Mouse (Mus musculus) ovary, postnatal 36 days (tissue): Measurements from ENCODE around the gene Acp2.
A peak's percentile ranks its signal among the peaks of the same experiment; 100 is the strongest.
"Not testable (repeated sequence)": the region's sequence is repeated elsewhere in the genome, so short reads cannot be mapped to it uniquely, and the experiment has no call there.

Source experiments
- DNase-seq: peaks from one replicate; pipeline ENCODE4 v3.0.0; 2022; ENCODE audit warnings: low spot score, mixed read lengths

The Acp2 gene

DNA sequence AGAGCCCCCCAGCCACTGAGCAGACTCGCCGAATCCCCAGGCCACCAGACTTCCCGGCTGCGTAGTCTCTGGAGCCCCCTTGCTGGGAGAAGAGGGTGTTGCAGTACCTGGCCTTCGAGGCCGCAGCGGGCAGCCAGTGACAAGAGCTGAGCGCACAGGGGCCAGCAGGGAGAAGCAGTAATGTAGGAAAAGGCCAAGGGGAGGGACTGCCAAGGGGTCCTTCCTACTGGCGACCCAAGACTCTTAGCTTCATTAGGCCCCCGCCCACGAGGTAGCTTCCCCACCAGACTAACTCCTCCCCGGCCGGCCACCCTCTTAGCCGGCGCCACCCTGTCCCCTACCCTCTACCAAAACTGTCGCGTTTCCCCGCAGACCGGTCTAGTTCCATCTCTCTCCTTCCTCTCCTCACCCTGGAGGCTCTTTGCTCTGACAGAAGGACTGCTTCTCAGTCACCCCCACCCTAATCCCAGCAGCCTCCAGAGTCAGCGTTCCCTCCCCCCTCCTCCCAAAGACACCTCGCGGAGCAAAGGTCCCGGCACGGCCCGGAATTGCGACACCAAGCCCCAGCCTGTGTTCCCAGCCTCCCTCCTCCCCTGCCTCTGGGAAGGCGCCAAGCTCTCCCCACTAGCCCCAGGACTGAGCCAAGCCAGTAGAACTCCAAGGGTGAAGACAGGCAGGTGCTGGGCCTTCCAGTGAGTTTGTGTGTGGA, 7.9 kb upstream of the Acp2 start:
- peak; percentile 76 for DNase-seq

DNA sequence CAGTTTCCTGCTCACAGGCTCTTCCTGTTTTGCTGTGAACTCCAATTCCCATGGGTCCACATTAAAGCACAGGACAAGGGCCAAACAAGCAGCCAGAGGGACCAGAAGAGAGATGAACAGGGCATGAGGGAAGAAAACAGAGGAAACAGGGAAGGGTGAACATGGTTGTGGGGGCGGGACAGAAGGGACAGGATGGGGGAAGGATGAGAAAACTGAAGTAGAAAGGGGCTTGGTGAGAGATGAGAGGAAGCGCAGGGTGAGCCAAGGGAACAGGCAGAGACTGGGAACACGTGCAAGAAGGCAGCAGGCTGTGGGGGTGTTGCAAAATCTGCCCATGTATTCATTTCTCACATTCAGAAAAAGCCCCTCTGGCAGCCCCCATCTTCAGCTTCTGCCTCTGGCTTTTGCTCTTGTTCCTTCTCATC, 6.1 kb upstream of the Acp2 start:
- no peak for DNase-seq

DNA sequence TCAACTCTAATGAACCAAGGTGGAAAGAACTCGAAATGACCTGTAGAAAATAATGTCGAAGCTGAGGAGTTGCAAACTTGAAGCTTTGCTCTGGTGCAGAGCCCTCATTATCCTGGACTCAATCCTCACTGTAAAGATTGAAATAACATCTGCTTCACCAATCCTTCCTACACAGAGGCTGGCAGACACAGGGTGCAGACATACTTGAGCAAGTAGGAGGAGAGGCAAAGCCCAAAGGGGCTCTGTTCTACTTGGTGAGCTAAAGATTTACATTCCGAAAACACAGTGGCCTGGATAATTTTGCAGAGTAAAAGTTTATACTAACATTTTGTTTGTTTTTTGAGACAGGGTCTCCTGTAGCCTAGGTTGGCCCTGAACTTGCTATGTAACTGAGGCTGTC, 3.8 kb upstream of the Acp2 start:
- DNase-seq = no peak

DNA sequence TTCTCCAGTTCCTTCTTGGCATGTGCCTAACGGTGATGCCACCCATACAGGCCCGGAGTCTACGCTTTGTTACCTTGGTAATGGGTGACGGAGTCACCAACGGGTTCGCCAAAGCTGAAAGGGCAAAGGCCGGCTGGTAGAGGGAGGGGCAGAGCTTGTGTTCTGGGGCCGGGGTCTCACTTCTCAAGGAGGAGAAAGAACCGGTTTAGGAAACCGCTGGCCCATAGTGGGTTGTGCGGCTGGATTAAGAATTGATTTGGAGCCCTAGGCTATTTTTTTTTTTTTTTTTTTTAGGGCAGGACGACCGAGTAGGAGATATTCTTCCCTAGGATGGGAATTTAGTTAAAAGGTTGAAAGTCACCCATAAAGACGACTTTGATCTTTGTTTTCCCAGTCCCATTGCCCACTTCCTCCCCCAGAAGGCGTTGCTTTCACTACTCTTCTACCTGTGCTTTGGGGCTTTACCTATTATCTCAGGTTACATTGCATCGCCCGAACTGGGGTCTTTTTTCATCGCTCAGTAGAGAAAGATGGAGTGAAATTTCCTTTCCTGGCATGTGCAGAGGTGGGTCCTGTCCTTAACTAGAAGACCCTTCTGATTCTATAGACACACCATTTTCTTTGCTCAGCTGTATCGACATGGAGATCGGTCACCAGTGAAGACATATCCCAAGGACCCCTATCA, 429 bp downstream of the Acp2 start:
- no peak for DNase-seq

DNA sequence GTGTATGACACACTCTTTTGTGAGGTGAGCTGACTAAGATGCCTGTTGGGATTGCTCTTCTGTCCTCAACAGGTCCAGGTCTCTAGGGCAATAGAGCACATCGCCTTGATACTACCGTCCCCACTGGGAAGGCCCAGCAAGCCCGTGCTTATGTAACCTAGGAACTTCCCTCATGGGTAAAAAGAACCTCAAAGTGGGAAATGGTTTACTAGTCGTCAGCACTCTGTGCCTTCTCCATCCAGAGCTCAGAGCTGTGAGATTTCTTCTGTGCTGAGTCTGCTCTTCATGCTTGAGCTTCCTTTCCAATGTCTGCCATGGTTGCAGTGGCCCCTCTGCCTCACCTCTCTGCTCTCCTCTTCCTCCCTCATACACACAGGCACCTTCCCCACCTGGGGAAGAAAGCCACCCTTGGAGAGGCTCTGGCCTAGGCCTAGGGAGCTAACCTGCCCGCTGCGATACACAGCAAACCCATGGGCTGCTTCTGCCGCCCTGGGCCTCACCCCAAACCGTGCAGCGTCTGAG, 3.6 kb downstream of the Acp2 start:
- DNase-seq = no peak

DNA sequence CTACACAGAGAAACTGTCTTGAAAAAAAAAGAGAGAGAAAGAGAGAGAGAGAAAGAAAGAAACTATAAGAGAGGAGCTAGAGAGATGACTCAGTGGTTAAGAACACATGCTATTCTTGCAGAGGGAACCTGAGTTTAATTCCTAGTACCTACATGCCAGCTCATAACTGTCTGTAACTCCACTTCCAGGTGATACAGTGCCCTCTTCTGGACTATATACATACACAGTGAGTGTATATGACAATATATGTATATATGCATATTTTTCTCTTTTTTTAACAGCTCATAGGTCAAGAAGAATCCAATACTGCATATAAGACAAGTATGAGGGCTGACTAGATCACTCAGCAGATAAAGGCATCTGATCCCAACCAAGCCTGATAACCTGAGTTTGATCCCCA, 10.6 kb downstream of the Acp2 start:
- DNase-seq = no peak

DNA sequence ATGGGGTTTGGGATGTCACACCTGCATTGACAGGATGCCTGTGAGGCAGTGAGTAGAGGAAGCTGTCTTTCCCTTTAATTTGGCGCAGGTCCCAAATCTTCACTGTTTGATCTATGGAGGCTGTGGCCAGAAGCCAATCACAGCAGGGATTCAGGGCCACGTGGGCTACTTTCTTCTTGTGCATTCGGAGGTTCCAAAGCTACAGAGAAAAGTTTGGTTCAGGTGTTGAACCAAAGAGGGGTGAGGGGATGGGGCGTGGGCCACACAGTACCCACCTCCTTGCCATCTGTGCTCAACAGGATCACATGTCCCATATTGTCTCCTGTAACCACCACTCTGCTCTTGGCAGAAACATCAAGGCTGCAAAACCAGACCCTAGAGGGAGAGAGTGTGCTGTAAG, 14.3 kb downstream of the Acp2 start:
- no peak for DNase-seq

DNA sequence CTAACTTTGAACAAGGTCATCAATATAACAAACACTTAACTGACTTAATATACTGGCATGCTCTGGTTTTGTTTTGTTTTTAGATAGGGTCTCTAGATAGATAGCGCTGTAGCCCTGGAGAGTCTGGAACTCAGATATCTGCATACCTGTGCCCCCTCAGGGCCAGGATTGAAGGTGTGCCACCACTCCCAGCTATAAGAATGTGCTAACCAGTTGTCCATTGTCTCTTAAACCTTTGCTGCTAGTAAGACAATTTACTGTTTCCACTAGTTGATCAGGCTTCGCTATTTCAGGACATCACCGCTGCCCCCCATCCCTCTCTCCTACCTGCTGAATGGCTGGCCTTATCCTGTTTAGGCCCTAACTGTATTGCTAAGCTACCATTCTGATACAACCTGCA, 17.8 kb downstream of the Acp2 start:
- no peak for DNase-seq

DNA sequence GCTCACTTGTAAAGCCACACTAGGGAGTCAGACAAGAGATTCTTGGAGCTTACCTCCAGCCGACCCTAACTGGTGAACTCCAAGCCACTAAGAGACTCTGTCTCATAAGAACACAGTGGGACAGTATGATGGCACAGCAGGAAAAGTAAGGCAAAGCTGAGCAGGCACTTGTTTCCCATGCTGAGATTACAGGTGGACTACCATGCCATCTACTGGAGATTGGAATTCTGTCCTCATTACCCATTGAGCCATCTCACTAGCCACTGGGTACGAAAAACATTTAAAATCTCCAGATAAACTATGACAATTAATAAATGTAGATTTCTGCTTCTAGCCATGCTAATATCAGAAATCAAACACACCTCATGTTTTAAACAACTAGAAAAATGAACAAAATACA, 20.9 kb downstream of the Acp2 start:
- DNase-seq = no peak

DNA sequence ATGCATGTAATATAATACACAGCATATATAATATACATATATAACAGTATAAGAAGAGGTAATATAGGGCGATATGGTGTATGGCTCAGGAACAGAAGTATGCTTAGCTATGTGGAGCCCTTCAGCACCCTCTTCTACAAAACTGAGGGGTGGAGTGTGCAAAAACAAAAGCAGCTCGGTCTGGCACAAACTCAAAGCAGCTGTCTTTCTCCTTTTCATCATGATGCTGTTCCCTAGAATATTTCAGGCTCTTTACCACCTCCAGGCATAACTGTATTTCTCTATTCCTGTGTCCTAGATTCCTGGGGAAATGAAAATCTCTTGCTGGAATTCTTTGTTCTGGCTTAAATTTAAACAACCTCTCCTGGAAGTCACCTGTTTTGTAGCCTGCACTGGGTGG, 27.1 kb downstream of the Acp2 start:
- DNase-seq = no peak

DNA sequence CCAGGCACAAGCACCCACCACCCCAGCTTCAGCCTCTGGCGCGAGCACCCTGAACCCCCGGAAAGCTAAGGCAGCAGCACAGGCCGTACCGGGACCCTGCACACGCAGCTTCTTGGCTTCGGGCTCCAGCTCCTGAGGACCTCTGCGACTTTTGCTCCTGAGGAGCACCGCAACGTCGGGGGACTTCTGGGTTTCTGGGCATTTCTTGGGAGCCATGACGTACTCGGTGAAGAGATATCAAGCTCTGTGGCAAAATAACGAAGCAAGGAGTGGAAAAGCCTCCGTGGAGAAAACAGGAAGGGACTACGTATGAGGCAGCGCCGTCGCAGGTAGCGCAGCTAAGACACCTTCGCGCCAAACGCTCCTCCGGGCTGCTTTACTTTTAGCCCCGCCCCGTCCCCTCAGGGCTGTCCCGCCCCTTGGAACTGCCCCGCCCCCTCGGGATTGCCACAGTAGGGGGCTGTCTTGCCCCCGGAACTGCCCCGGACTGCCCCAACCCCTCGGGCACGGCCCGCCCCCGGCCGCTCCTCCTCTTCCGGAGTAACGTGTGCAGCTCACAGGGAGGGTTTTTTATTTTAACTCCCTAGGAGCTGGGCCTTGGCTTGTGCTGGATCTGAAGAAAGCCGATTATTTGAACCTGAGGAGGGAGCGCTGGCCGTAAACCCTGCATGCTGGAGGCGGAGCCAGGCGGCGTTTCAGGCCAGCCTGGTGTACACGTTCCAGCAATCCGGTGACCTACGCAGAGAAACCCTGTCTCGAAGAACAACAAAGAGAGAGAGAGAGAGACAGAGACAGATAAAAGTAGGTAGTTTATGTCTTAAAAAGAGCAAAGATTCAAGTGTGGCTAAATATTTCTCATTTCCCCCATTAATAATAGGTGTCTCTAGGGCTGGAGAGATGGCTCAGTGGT, 34.2 kb downstream of the Acp2 start, which contains the start of gene Ddb2:
Ddb2 (minus strand) TSS at position 382 of the 910 bp plus-strand sequence.
- DNase-seq = peak; percentile 94

DNA sequence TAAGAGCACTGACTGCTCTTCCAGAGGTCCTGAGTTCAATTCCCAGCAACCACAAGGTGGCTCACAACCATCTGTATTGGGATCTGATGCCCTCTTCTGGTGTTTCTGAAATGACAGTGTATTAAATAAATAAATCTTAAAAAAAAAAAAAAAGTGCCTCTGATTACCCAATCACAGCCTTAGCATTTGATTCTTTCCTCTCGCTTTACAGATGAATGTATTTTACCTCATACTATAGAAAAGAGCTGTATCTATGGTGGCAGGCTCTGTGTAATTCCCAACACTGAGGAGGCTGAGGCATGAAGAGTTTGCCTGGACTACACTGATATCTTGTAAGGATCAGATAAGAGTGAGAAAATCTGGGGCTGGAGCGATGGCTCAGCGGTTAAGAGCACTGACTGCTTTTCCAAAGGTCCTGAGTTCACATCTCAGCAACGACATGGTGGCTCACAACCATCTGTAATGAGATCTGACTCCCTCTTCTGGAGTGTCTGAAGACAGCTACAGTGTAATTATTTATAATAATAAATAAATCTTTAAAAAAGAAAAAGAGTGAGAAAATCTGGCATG, 34.9 kb downstream of the Acp2 start:
- DNase-seq = not testable (repeated sequence)

DNA sequence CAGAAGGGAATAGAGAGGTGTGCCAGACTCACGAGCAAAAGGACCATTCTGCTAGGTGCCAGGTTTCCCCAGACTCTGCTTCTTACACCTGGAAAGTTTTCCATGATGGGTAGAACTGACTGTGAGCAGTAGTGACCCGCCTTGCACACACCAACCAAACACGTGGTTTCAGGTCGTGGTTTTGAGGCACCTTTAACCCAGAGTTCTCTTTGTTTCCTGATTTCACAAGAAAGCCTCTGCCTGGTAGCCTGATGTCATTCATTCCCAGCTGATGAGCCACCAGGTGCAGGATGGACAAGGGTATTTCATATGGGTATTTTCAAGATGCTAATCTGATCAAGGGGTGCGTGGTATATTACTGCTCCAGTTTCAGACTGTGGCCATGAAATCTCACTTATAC, 39.9 kb downstream of the Acp2 start:
- DNase-seq = no peak

DNA sequence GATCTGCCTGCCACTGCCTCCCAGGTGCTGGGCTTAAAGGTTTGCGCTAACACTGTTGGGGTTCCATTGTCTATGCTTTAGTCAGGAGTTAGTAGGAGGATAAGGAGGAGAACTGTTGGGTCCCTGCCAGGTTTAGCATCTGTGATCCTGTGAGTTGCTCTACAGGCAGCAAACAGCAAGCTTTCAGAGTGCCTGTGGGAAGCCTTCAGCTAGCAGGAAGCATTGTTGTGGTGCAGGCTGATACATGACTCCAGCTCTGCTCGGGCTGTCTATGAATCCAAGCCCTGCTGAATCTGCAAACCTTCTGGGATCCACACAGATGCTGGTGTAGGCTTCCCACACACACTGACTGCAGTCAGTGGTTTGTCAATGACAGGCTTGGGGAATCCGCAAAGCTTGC, 40.7 kb downstream of the Acp2 start:
- DNase-seq = no peak

DNA sequence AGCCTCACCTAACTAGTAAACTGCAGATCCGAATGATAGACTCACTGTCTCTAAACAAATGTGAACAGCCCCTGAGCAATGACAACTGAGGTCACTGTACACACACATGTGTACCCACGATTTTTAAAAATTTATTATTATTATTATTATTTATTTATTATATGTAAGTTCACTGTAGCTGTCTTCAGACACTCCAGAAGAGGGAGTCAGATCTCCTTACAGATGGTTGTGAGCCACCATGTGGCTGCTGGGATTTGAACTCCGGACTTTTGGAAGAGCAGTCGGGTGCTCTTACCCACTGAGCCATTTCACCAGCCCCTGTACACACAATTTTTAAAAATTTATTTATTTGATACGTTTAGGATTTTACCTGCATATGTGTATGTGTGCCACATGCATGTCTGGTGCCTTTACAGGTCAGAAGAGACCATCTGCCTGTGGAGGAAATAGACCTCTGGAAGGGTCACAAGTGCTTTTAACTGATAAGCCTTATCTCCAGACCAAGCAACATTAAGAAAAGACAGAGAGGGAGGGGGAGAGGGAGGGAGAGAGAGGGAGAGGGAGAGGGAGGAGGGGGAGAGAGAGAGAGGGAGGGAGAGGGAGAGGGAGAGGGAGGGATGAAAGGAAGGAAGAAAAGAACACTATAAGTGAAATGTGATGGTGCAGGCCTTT, 42.0 kb downstream of the Acp2 start:
- no peak for DNase-seq

DNA sequence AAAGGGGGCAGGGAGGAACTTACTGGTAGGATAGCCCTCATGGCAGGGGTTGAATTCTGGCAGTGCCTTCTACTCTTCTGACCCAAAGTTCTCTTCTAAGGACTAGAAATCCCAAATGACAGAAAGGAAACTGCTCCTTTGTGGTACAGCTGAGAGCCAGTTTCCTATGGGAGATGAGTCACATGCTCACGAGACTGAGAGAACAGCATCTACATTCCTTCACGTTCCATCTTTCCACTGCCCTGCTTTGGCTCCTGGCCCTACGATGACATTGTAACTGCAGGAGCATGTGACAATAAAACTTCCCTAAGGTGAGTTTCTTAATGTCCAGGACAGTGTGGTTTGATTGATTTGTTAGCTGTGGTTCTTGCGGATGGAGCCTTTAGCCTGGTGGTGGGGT, 45.7 kb downstream of the Acp2 start:
- DNase-seq = no peak

DNA sequence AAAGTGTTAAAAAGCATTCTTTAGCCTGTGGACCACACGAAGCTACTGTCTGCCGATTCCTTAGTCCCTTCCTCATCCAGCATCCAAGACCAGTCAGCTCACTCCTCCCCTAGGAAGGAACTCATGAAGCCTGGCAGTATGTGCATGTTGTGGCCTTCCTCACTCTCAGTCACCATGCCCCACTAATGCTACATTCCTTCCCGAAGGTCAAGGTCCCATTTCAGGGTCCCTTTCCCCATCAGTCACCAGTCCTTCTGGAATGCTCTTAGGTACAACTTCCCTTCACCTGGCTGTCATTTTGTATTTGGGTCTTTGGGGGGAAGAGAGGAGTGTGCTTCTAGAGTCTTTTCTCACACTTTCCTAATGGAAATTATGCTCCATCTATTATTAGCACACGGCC, 49.3 kb downstream of the Acp2 start:
- DNase-seq = no peak

DNA sequence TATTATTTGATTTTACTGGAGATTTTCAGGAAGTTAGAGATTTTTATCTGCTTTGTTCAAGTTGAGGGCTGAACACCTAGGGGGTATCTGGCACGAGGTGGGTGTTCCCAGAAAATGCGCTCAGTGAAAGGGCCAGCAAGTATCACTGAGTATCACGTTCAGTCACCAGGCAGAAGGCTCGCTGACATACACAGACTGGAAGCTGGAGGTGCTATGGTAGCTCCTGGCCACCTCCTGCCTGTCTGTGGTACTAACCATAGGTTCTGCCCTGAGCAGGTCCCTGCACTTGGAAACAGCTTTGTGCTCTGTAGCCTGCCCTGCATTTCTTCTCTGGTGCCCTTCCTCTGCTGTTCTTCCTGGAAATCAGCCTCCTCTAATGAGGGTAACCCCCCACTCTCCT, 49.8 kb downstream of the Acp2 start:
- no peak for DNase-seq

DNA sequence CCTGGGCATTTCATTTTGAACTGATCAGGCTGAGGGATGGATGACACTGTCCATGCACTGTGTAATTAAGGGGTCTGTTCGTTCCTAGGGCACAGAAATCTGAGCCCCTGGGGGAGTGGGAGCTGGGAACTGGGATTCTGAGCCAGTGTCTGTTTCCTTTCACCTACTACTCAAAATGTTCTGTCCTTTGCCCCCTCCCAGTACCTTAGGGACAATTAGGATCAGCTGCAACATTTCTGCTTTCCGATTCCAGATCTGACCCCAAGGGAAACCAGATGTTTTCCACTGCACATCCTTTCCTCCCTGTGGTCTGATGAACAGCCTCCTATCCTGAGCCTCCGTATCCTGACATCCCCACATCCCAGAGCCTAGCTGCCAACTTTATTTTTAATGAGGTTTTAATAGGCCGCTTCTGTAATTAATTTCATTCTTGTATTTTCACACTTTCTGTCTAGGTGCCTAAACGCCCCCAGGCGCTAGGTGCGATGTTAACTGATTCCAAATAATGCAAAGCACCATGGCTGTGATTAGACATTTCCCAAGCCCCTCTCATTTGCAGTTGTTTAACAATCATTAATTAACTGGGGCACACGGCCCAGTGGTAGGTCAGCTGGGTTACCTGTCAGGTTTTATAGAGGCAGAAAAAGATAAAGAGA, 52.2 kb downstream of the Acp2 start:
- DNase-seq = no peak

DNA sequence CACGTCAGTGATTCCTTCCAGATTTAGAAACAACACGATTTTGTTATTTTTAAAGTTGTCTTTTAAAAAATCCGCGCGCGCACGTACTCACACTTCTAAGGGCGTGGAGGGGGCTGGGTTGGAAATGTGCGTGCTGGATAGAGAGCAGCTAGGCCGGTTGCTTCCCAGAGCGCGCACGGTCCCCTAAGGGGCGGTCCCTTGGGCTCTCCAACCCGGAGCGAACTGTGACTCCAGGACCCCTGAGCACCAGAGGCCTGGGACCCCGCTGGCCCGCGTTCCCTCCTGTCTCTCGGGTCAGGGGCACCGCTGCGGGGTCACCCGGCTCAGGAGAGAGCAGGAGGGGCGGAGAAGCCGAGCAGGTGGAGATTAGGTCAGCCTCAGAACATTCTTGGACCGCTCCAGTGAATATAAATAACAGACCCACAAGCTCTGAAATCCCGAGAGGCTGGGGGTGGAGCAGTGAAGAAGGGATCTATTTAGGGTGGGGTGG, 53.0 kb downstream of the Acp2 start, which contains the start of gene Pacsin3:
Pacsin3 (plus strand) TSS at position 294 of the 490 bp plus-strand sequence.
- peak; percentile 51 for DNase-seq
